ENCODE assay signal across 8 mouse cellular contexts in the genomic region with DNA sequence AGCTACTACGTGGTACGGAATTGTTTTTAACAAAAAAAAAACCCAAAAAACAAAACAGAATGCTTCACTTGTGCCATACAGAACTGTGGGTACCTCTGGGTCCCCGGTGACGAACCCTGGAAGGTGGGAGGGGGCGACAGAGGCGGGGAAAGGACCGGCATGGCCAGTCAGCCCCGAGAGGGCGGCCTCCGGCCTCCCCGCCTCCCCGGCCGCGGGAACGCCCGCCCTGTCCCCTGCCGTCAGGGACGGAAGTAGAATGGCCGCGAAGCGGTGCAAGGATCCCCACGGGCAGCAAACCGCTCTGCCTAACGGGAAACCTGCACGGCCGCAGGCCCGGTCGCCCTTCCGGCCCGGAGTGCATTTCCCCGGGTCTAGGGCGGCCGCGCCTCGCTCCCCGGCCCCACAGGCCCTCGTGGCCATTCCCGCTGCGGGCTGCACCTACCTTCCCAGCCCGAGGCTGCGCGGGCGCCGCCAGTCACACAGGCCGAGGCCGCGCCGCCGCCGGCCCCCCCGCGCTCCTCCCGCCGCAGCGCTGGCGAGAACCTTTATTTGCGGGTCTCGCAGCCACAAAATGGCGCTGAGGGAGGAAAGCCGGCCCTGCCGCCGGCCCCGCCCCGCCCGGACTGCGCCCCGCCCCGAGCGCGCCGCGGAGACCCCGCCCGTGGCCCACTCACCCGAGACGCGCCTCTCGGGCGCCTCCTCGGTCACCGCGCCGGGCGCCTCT. TPM values are rescaled to one million over a fixed set of nuclear protein-coding genes. Genes with fewer than 3 reads are reported as not detected.
A peak's percentile ranks its signal among the peaks of the same experiment; 100 is the strongest.
DNase-seq lines count a peak whose midpoint lies in the region; ATAC-seq and TF ChIP-seq lines count a peak whose summit lies in the region.

No protein-coding gene starts in this region.

- H3K36me3 ChIP-seq in forebrain, embryonic 12.5 days (replicated peaks) = peaks cover 9% of the 10 kb centered on the region; the same call in 1 of the 2 replicates
- H3K36me3 ChIP-seq in heart, postnatal 0 days (replicated peaks; ENCODE audit: control insufficient read depth, insufficient read depth, low read length) = 0 out of 2 replicates have a peak, but pooled peaks cover 4% of the 10 kb centered on the region
- H3K36me3 ChIP-seq in liver, embryonic 16.5 days (ENCODE audit: control insufficient read depth, insufficient read depth) = peaks cover 3% of the 10 kb centered on the region
- H3K36me3 ChIP-seq in neural tube, embryonic 12.5 days = no peaks in the 10 kb centered on the region; the same call in 1 of the 2 replicates
- H3K36me3 ChIP-seq in stomach, postnatal 0 days (ENCODE audit: control insufficient read depth, insufficient read depth, low read length) = no peaks in the 10 kb centered on the region

- peak overlapping the region; percentile 98 for H3K4me3 ChIP-seq in forebrain, embryonic 12.5 days (replicated peaks)
- peak overlapping the region; percentile 98 for H3K4me3 ChIP-seq in heart, postnatal 0 days (ENCODE audit: low read depth, low read length)
- H3K4me3 ChIP-seq in liver, embryonic 16.5 days (ENCODE audit: low read depth, low read length) = peak overlapping the region; percentile 100
- H3K4me3 ChIP-seq in neural tube, embryonic 12.5 days = peak overlapping the region; percentile 96
- peak overlapping the region; percentile 99 for H3K4me3 ChIP-seq in stomach, postnatal 0 days (ENCODE audit: low read depth, low read length)

- no peaks in the 10 kb centered on the region for H3K9me3 ChIP-seq in forebrain, embryonic 12.5 days
- H3K9me3 ChIP-seq in heart, postnatal 0 days (replicated peaks; ENCODE audit: control insufficient read depth, low read length) = no peaks in the 10 kb centered on the region
- no peaks in the 10 kb centered on the region for H3K9me3 ChIP-seq in liver, embryonic 16.5 days (replicated peaks; ENCODE audit: control insufficient read depth, low read length)
- H3K9me3 ChIP-seq in neural tube, embryonic 12.5 days = no peaks in the 10 kb centered on the region
- H3K9me3 ChIP-seq in stomach, postnatal 0 days (ENCODE audit: control insufficient read depth, low read length) = no peaks in the 10 kb centered on the region

- peak; percentile 77 to 82 for DNase-seq in CD8-positive naive resting alpha-beta T cell, adult 2 months (ENCODE audit: low read depth in 2 of 2, low spot score in 2 of 2)
- peak; percentile 60 for DNase-seq in c-Kit-positive CD71-positive TER-119-positive erythroid progenitor cells, embryonic 14.5 days (ENCODE audit: low spot score)
- DNase-seq in heart, postnatal 0 days (ENCODE audit: low spot score) = peak; percentile 83
- peak; percentile 92 to 96 for DNase-seq in kidney, postnatal 4 days
- peak; percentile 92 for DNase-seq in stomach, postnatal 0 days (ENCODE audit: low spot score)

- H3K4me2 ChIP-seq in forebrain, embryonic 12.5 days = peak overlapping the region; percentile 85
- H3K4me2 ChIP-seq in heart, postnatal 0 days (ENCODE audit: low read depth, low read length) = peak overlapping the region; percentile 82
- peak overlapping the region; percentile 67 for H3K4me2 ChIP-seq in liver, embryonic 16.5 days (ENCODE audit: low read depth, low read length)
- H3K4me2 ChIP-seq in neural tube, embryonic 12.5 days (replicated peaks) = peak overlapping the region; percentile 88
- peak overlapping the region; percentile 78 for H3K4me2 ChIP-seq in stomach, postnatal 0 days (replicated peaks; ENCODE audit: low read depth)

- peaks cover 8% of the 10 kb centered on the region for H3K4me1 ChIP-seq in forebrain, embryonic 12.5 days
- peaks cover 12% of the 10 kb centered on the region for H3K4me1 ChIP-seq in heart, postnatal 0 days (ENCODE audit: control insufficient read depth, insufficient read depth)
- H3K4me1 ChIP-seq in liver, embryonic 16.5 days (ENCODE audit: control insufficient read depth, low read depth, low read length) = peaks cover 4% of the 10 kb centered on the region
- H3K4me1 ChIP-seq in neural tube, embryonic 12.5 days = peaks cover 13% of the 10 kb centered on the region
- no peaks in the 10 kb centered on the region for H3K4me1 ChIP-seq in stomach, postnatal 0 days (replicated peaks; ENCODE audit: control insufficient read depth, insufficient read depth)

- ATAC-seq in forebrain, embryonic 12.5 days (ENCODE audit: low FRiP score) = peak; percentile 95
- ATAC-seq in heart, postnatal 0 days (ENCODE audit: insufficient read depth, low read depth) = peak; percentile 94
- peak; percentile 92 for ATAC-seq in liver, embryonic 16.5 days (ENCODE audit: low read depth)
- peak; percentile 94 for ATAC-seq in neural tube, embryonic 12.5 days (ENCODE audit: low FRiP score, low read depth)
- peak; percentile 94 for ATAC-seq in stomach, postnatal 0 days (ENCODE audit: low FRiP score, low TSS enrichment)

- H3K9ac ChIP-seq in forebrain, embryonic 12.5 days = peak overlapping the region; percentile 99
- H3K9ac ChIP-seq in heart, postnatal 0 days (replicated peaks; ENCODE audit: low read depth, low read length) = peak overlapping the region; percentile 100
- H3K9ac ChIP-seq in liver, embryonic 16.5 days (ENCODE audit: low read depth, low read length) = peak overlapping the region; percentile 100
- peak overlapping the region; percentile 98 for H3K9ac ChIP-seq in neural tube, embryonic 12.5 days
- H3K9ac ChIP-seq in stomach, postnatal 0 days (ENCODE audit: low read length) = peak overlapping the region; percentile 100

- peak overlapping the region; percentile 100 for H3K27ac ChIP-seq in forebrain, embryonic 12.5 days
- peak overlapping the region; percentile 100 for H3K27ac ChIP-seq in heart, postnatal 0 days (ENCODE audit: low read depth)
- peak overlapping the region; percentile 100 for H3K27ac ChIP-seq in liver, embryonic 16.5 days (ENCODE audit: low read length)
- peak overlapping the region; percentile 98 for H3K27ac ChIP-seq in neural tube, embryonic 12.5 days
- peak overlapping the region; percentile 100 for H3K27ac ChIP-seq in stomach, postnatal 0 days (replicated peaks)

- H3K27me3 ChIP-seq in forebrain, embryonic 12.5 days = no peaks in the 10 kb centered on the region
- H3K27me3 ChIP-seq in heart, postnatal 0 days (ENCODE audit: control insufficient read depth, insufficient read depth, low read length) = no peaks in the 10 kb centered on the region
- H3K27me3 ChIP-seq in liver, embryonic 16.5 days (ENCODE audit: control insufficient read depth, insufficient read depth, low read depth, low read length) = no peaks in the 10 kb centered on the region
- H3K27me3 ChIP-seq in neural tube, embryonic 12.5 days (replicated peaks) = no peaks in the 10 kb centered on the region
- no peaks in the 10 kb centered on the region for H3K27me3 ChIP-seq in stomach, postnatal 0 days (ENCODE audit: control insufficient read depth, insufficient read depth, low read length)

- no peak for TF ChIP-seq CTCF in heart, postnatal 0 days (IDR thresholded peaks at IDR 0.05; ENCODE audit: low read depth)
- TF ChIP-seq CTCF in stomach, postnatal 0 days (IDR thresholded peaks at IDR 0.05; ENCODE audit: low read depth) = peak; percentile 26; the same call in 1 of the 2 replicates

- 1% methylated on average over 64 of the region's 84 CpGs for WGBS in forebrain, embryonic 12.5 days
- 0% methylated on average over 69 of the region's 84 CpGs for WGBS in heart, postnatal 0 days
- under 1% methylated on average over 71 of the region's 84 CpGs for WGBS in liver, embryonic 16.5 days (ENCODE audit: insufficient replicate concordance)
- WGBS in neural tube, embryonic 12.5 days = 1% methylated on average over 84 of the region's 84 CpGs
- WGBS in stomach, postnatal 0 days = under 1% methylated on average over 68 of the region's 84 CpGs

- no peak; the same call in 1 of the 2 replicates for TF ChIP-seq EP300 in heart, postnatal 0 days (IDR thresholded peaks at IDR 0.05; ENCODE audit: low read depth)
- no peak for TF ChIP-seq EP300 in stomach, postnatal 0 days (optimal IDR thresholded peaks at IDR 0.05)

RNA-seq across cellular contexts. Expression of a gene that starts 2.2 kb away (rescaled TPM):
- polyA plus RNA-seq in forebrain, embryonic 12.5 days (2016; fragmentation: Nextera tagmentation; extraction: Ambion mirVana) = 87.7 and 111 TPM in 2 replicates
- total RNA-seq in heart, postnatal 0 days (2014; rRNA removed; ENCODE audit: low replicate concordance) = 39.6 and 41.4 TPM in 2 replicates
- 71.1 and 72.2 TPM in 2 replicates for polyA plus RNA-seq in heart, postnatal 0 days (2015; fragmentation: Nextera tagmentation; extraction: Ambion mirVana)
- polyA plus RNA-seq in liver, embryonic 16.5 days (2015; fragmentation: Nextera tagmentation; extraction: Ambion mirVana) = 42.0 and 42.4 TPM in 2 replicates
- 96.5 and 117 TPM in 2 replicates for polyA plus RNA-seq in neural tube, embryonic 12.5 days (2016; fragmentation: Nextera tagmentation; extraction: Ambion mirVana)
- polyA plus RNA-seq in stomach, postnatal 0 days (2015; fragmentation: Nextera tagmentation; extraction: Ambion mirVana) = 75.2 and 75.4 TPM in 2 replicates

RNA-seq across cellular contexts. Expression of a gene that starts 14.8 kb away (rescaled TPM):
- 105 and 109 TPM in 2 replicates for polyA plus RNA-seq in forebrain, embryonic 12.5 days (2016; fragmentation: Nextera tagmentation; extraction: Ambion mirVana)
- 925 and 977 TPM in 2 replicates for total RNA-seq in heart, postnatal 0 days (2014; rRNA removed; ENCODE audit: low replicate concordance)
- polyA plus RNA-seq in heart, postnatal 0 days (2015; fragmentation: Nextera tagmentation; extraction: Ambion mirVana) = 951 and 954 TPM in 2 replicates
- 108 and 116 TPM in 2 replicates for polyA plus RNA-seq in liver, embryonic 16.5 days (2015; fragmentation: Nextera tagmentation; extraction: Ambion mirVana)
- 125 and 129 TPM in 2 replicates for polyA plus RNA-seq in neural tube, embryonic 12.5 days (2016; fragmentation: Nextera tagmentation; extraction: Ambion mirVana)
- polyA plus RNA-seq in stomach, postnatal 0 days (2015; fragmentation: Nextera tagmentation; extraction: Ambion mirVana) = 176 and 186 TPM in 2 replicates

RNA-seq across cellular contexts. Expression of a gene that starts 31.2 kb away (rescaled TPM):
- 370 and 386 TPM in 2 replicates for polyA plus RNA-seq in forebrain, embryonic 12.5 days (2016; fragmentation: Nextera tagmentation; extraction: Ambion mirVana)
- 14.3 and 16.1 TPM in 2 replicates for total RNA-seq in heart, postnatal 0 days (2014; rRNA removed; ENCODE audit: low replicate concordance)
- 13.3 and 14.8 TPM in 2 replicates for polyA plus RNA-seq in heart, postnatal 0 days (2015; fragmentation: Nextera tagmentation; extraction: Ambion mirVana)
- 97.5 and 101 TPM in 2 replicates for polyA plus RNA-seq in liver, embryonic 16.5 days (2015; fragmentation: Nextera tagmentation; extraction: Ambion mirVana)
- polyA plus RNA-seq in neural tube, embryonic 12.5 days (2016; fragmentation: Nextera tagmentation; extraction: Ambion mirVana) = 376 and 382 TPM in 2 replicates
- polyA plus RNA-seq in stomach, postnatal 0 days (2015; fragmentation: Nextera tagmentation; extraction: Ambion mirVana) = 76.0 and 81.8 TPM in 2 replicates

RNA-seq across cellular contexts. Expression of a gene that starts 51.4 kb away (rescaled TPM):
- 1.5 and 1.6 TPM in 2 replicates for polyA plus RNA-seq in forebrain, embryonic 12.5 days (2016; fragmentation: Nextera tagmentation; extraction: Ambion mirVana)
- total RNA-seq in heart, postnatal 0 days (2014; rRNA removed; ENCODE audit: low replicate concordance) = 0.23 TPM in 1 of 2 replicates, not detected in the other
- 0.12 TPM in 1 of 2 replicates, not detected in the other for polyA plus RNA-seq in heart, postnatal 0 days (2015; fragmentation: Nextera tagmentation; extraction: Ambion mirVana)
- 15.1 and 16.5 TPM in 2 replicates for polyA plus RNA-seq in liver, embryonic 16.5 days (2015; fragmentation: Nextera tagmentation; extraction: Ambion mirVana)
- polyA plus RNA-seq in neural tube, embryonic 12.5 days (2016; fragmentation: Nextera tagmentation; extraction: Ambion mirVana) = 0.60 and 1.2 TPM in 2 replicates
- polyA plus RNA-seq in stomach, postnatal 0 days (2015; fragmentation: Nextera tagmentation; extraction: Ambion mirVana) = 0.62 and 0.73 TPM in 2 replicates

Comparison
In these comparisons a context has a peak if more than half of its experiments do, and no peak if none do; other contexts are left out.
1. Peak in every context shown above with its lines: DNase-seq, ATAC-seq, H3K4me3 ChIP-seq and H3K27ac ChIP-seq.